Mouse (Mus musculus): ENCODE results near the gene Tnip1.

DNA sequence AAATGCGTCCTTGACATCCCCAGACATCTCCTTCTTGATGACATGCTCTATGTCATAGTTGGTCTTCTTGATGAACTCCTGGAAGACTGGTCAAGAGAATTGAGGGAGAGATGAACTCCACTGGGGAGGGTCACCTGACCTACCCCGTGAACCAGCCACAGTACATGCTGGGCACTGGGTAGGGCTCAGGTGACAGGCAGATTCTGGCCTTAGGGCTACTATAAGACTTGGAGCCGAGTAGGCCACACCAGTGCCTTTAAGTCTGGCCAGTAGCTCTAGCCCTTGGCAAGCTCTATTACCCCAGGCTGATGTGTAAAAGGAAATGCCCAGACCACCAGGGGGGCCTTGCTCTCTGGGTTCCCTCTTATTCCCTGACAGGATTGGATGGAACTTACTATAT lies 22.4 kb upstream of the Tnip1 start:
- no peak for TF ChIP-seq CTCF (IDR thresholded peaks at IDR 0.05; ENCODE audit: borderline replicate concordance, extremely low read depth, insufficient read depth, insufficient read length)
- no peak for TF ChIP-seq POLR2A (IDR thresholded peaks at IDR 0.05; ENCODE audit: borderline replicate concordance, extremely low read depth, insufficient read depth, insufficient read length, poor library complexity, severe bottlenecking)

Measured in brain, embryonic 14.5 days (tissue).